ENCODE assay signal across 10 mouse cellular contexts in the genomic region with DNA sequence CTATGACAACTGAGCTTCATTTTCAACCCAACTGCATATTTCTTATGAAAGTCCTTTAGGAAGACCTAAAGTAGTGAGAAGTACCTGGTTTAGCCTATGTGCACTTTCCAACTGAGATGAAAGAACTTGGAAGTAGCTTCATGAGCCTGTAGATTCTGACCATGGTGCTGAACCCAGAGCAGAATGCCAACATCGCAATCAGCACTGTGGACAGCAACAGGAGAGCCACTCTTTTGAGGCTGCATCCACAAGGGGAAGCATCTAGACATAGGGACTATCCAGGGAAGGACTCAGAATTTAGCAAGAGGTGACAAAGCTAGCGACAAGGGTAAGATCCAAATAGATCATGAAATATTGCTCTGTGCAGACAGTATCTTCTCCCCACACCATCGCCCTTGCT. TPM values are rescaled to one million over a fixed set of nuclear protein-coding genes. Genes with fewer than 3 reads are reported as not detected.
A peak's percentile ranks its signal among the peaks of the same experiment; 100 is the strongest.
DNase-seq lines count a peak whose midpoint lies in the region; ATAC-seq and TF ChIP-seq lines count a peak whose summit lies in the region.
"Had no signal": no experiment of that assay in that cellular context is flagged by ENCODE, and none has a peak within 500 bp of the region (broad histone marks: within the 10 kb centered on the region; RNA-seq: fewer than 3 reads in every experiment).

No protein-coding gene starts in this region.

- no peak for TF ChIP-seq EP300 in liver, postnatal 0 days (IDR thresholded peaks at IDR 0.05; ENCODE audit: low read depth)

- 44% methylated on average over 3 of the region's 3 CpGs for WGBS in hindbrain, embryonic 10.5 days
- 37% methylated on average over 3 of the region's 3 CpGs for WGBS in hindbrain, embryonic 11.5 days
- 45% methylated on average over 3 of the region's 3 CpGs for WGBS in liver, postnatal 0 days (ENCODE audit: insufficient replicate concordance)
- WGBS in midbrain, embryonic 15.5 days = 53% methylated on average over 3 of the region's 3 CpGs

- H3K9ac ChIP-seq in hindbrain, embryonic 11.5 days (ENCODE audit: low read depth, low read length) = no peak overlapping the region
- H3K9ac ChIP-seq in liver, postnatal 0 days (replicated peaks) = no peak overlapping the region
- H3K9ac ChIP-seq in midbrain, embryonic 15.5 days = no peak overlapping the region
- H3K9ac ChIP-seq: liver, embryonic 14.5 days had no signal

- H3K27me3 ChIP-seq in hindbrain, embryonic 10.5 days (ENCODE audit: insufficient read depth, poor library complexity, severe bottlenecking) = no peaks in the 10 kb centered on the region
- no peaks in the 10 kb centered on the region for H3K27me3 ChIP-seq in hindbrain, embryonic 11.5 days (ENCODE audit: control insufficient read depth, insufficient read depth, low read length)
- H3K27me3 ChIP-seq in liver, postnatal 0 days (ENCODE audit: insufficient read depth, low read length) = no peaks in the 10 kb centered on the region
- no peaks in the 10 kb centered on the region for H3K27me3 ChIP-seq in midbrain, embryonic 15.5 days (replicated peaks)

- intact Hi-C loops in left cerebral cortex, adult 2 months (cut with DNase I) = no loop called here

- 0 out of 2 replicates have a peak, but pooled peaks have one; percentile 18 for TF ChIP-seq CTCF in liver, postnatal 0 days (IDR thresholded peaks at IDR 0.05; ENCODE audit: low read depth)
- TF ChIP-seq CTCF in left cerebral cortex, adult 2 months (IDR thresholded peaks at IDR 0.05) = no peak

- H3K4me2 ChIP-seq in hindbrain, embryonic 11.5 days (replicated peaks; ENCODE audit: low read depth, low read length) = no peak overlapping the region
- H3K4me2 ChIP-seq in liver, postnatal 0 days (ENCODE audit: low read depth, low read length) = no peak overlapping the region
- H3K4me2 ChIP-seq in midbrain, embryonic 15.5 days = no peak overlapping the region

- no peaks in the 10 kb centered on the region for H3K9me3 ChIP-seq in hindbrain, embryonic 10.5 days
- no peaks in the 10 kb centered on the region for H3K9me3 ChIP-seq in hindbrain, embryonic 11.5 days (ENCODE audit: control insufficient read depth, low read length)
- no peaks in the 10 kb centered on the region for H3K9me3 ChIP-seq in liver, postnatal 0 days (ENCODE audit: low read length)
- H3K9me3 ChIP-seq in midbrain, embryonic 15.5 days = no peaks in the 10 kb centered on the region
- H3K9me3 ChIP-seq: forebrain, embryonic 10.5 days had no signal

- no peak overlapping the region for H3K4me3 ChIP-seq in hindbrain, embryonic 10.5 days
- no peak overlapping the region for H3K4me3 ChIP-seq in hindbrain, embryonic 11.5 days (ENCODE audit: low read depth, low read length)
- H3K4me3 ChIP-seq in liver, postnatal 0 days (ENCODE audit: low read depth, low read length) = no peak overlapping the region
- H3K4me3 ChIP-seq in midbrain, embryonic 15.5 days = no peak overlapping the region
- H3K4me3 ChIP-seq in left cerebral cortex, adult 2 months = no peak overlapping the region
- H3K4me3 ChIP-seq: forebrain, embryonic 10.5 days had no signal

- ATAC-seq in hindbrain, embryonic 11.5 days (ENCODE audit: low FRiP score) = no peak
- no peak for ATAC-seq in liver, postnatal 0 days
- no peak for ATAC-seq in midbrain, embryonic 15.5 days (replicated peaks)

- no peaks in the 10 kb centered on the region for H3K4me1 ChIP-seq in hindbrain, embryonic 10.5 days (replicated peaks)
- no peaks in the 10 kb centered on the region for H3K4me1 ChIP-seq in hindbrain, embryonic 11.5 days (replicated peaks; ENCODE audit: control insufficient read depth, insufficient read depth, low read length)
- H3K4me1 ChIP-seq in liver, postnatal 0 days (ENCODE audit: insufficient read depth) = no peaks in the 10 kb centered on the region
- H3K4me1 ChIP-seq in midbrain, embryonic 15.5 days = no peaks in the 10 kb centered on the region
- H3K4me1 ChIP-seq: forebrain, embryonic 10.5 days had no signal

- no peaks in the 10 kb centered on the region for H3K36me3 ChIP-seq in hindbrain, embryonic 10.5 days
- H3K36me3 ChIP-seq in hindbrain, embryonic 11.5 days (ENCODE audit: control insufficient read depth, insufficient read depth, low read length) = no peaks in the 10 kb centered on the region
- no peaks in the 10 kb centered on the region for H3K36me3 ChIP-seq in liver, postnatal 0 days (replicated peaks; ENCODE audit: insufficient read depth, low read length)
- H3K36me3 ChIP-seq in midbrain, embryonic 15.5 days (replicated peaks) = no peaks in the 10 kb centered on the region
- H3K36me3 ChIP-seq: forebrain, embryonic 10.5 days had no signal

- H3K27ac ChIP-seq in hindbrain, embryonic 10.5 days = no peak overlapping the region
- no peak overlapping the region for H3K27ac ChIP-seq in hindbrain, embryonic 11.5 days (ENCODE audit: low read depth, low read length)
- H3K27ac ChIP-seq in liver, postnatal 0 days (ENCODE audit: low read depth) = no peak overlapping the region
- H3K27ac ChIP-seq in midbrain, embryonic 15.5 days = no peak overlapping the region
- H3K27ac ChIP-seq in left cerebral cortex, adult 2 months = no peak overlapping the region
- H3K27ac ChIP-seq: forebrain, embryonic 10.5 days; liver, embryonic 14.5 days had no signal

- DNase-seq in hindbrain, embryonic 10.5 days (ENCODE audit: low spot score) = peak; percentile 17
- no peak for DNase-seq in hindbrain, embryonic 11.5 days (ENCODE audit: low spot score)
- DNase-seq in ES-CJ7 (ENCODE audit: low read depth, low spot score) = peak; percentile 71
- peak; percentile 62 for DNase-seq in embryo, embryonic 10.5 days (ENCODE audit: low spot score)
- peak; percentile 54 for DNase-seq in liver, postnatal 0 days
- no peak for DNase-seq in left cerebral cortex, adult 2 months (ENCODE audit: extremely low spot score in 1 of 2, low spot score in 2 of 2)
- DNase-seq in left cerebral cortex, adult 9 months (ENCODE audit: low spot score in 2 of 2) = no peak

RNA-seq across cellular contexts. Expression of gene Cdc42ep5, which starts 13.8 kb away (rescaled TPM):
- polyA plus RNA-seq in hindbrain, embryonic 10.5 days (2016; fragmentation: Nextera tagmentation; extraction: Ambion mirVana) = 16.9 and 23.5 TPM in 2 replicates
- 19.9 and 20.7 TPM in 2 replicates for polyA plus RNA-seq in hindbrain, embryonic 11.5 days (2014; fragmentation: Nextera tagmentation; extraction: Ambion mirVana)
- polyA plus RNA-seq in liver, postnatal 0 days (2015; fragmentation: Nextera tagmentation; extraction: Ambion mirVana) = 8.2 and 12.1 TPM in 2 replicates
- 6.2 and 6.4 TPM in 2 replicates for polyA plus RNA-seq in midbrain, embryonic 15.5 days (2015; fragmentation: Nextera tagmentation; extraction: Ambion mirVana)
- total RNA-seq in left cerebral cortex, adult 2 months (2021) = 1 to 10 TPM; 1.4 to 1.6 TPM

RNA-seq across cellular contexts. Expression of gene Leng9, which starts 28.3 kb away (rescaled TPM):
- polyA plus RNA-seq in hindbrain, embryonic 10.5 days (2016; fragmentation: Nextera tagmentation; extraction: Ambion mirVana) = 1.6 and 2.5 TPM in 2 replicates
- 1.9 TPM in 2 replicates for polyA plus RNA-seq in hindbrain, embryonic 11.5 days (2014; fragmentation: Nextera tagmentation; extraction: Ambion mirVana)
- 2.8 TPM in 2 replicates for polyA plus RNA-seq in liver, postnatal 0 days (2015; fragmentation: Nextera tagmentation; extraction: Ambion mirVana)
- polyA plus RNA-seq in midbrain, embryonic 15.5 days (2015; fragmentation: Nextera tagmentation; extraction: Ambion mirVana) = 5.2 and 6.0 TPM in 2 replicates
- 1 to 10 TPM; 6.2 to 6.9 TPM for total RNA-seq in left cerebral cortex, adult 2 months (2021)

RNA-seq across cellular contexts. Expression of gene Leng8, which starts 41.6 kb away (rescaled TPM):
- 68.7 and 91.4 TPM in 2 replicates for polyA plus RNA-seq in hindbrain, embryonic 10.5 days (2016; fragmentation: Nextera tagmentation; extraction: Ambion mirVana)
- polyA plus RNA-seq in hindbrain, embryonic 11.5 days (2014; fragmentation: Nextera tagmentation; extraction: Ambion mirVana) = 45.3 and 54.4 TPM in 2 replicates
- polyA plus RNA-seq in liver, postnatal 0 days (2015; fragmentation: Nextera tagmentation; extraction: Ambion mirVana) = 9.1 and 9.7 TPM in 2 replicates
- 102 and 104 TPM in 2 replicates for polyA plus RNA-seq in midbrain, embryonic 15.5 days (2015; fragmentation: Nextera tagmentation; extraction: Ambion mirVana)
- total RNA-seq in left cerebral cortex, adult 2 months (2021) = 100 to 1,000 TPM; 178 to 184 TPM

RNA-seq across cellular contexts. Expression of gene Lilra5, which starts 59.1 kb away (rescaled TPM):
- not detected in 2 replicates for polyA plus RNA-seq in hindbrain, embryonic 10.5 days (2016; fragmentation: Nextera tagmentation; extraction: Ambion mirVana)
- not detected in 2 replicates for polyA plus RNA-seq in hindbrain, embryonic 11.5 days (2014; fragmentation: Nextera tagmentation; extraction: Ambion mirVana)
- polyA plus RNA-seq in liver, postnatal 0 days (2015; fragmentation: Nextera tagmentation; extraction: Ambion mirVana) = 1.9 and 2.2 TPM in 2 replicates
- 0.13 TPM in 1 of 2 replicates, not detected in the other for polyA plus RNA-seq in midbrain, embryonic 15.5 days (2015; fragmentation: Nextera tagmentation; extraction: Ambion mirVana)
- total RNA-seq in left cerebral cortex, adult 2 months (2021) = not detected
- polyA plus RNA-seq: forebrain, embryonic 10.5 days had no signal

RNA-seq across cellular contexts. Expression of gene Ttyh1, which starts 59.2 kb away (rescaled TPM):
- 31.2 and 67.4 TPM in 2 replicates for polyA plus RNA-seq in hindbrain, embryonic 10.5 days (2016; fragmentation: Nextera tagmentation; extraction: Ambion mirVana)
- 61.0 and 66.6 TPM in 2 replicates for polyA plus RNA-seq in hindbrain, embryonic 11.5 days (2014; fragmentation: Nextera tagmentation; extraction: Ambion mirVana)
- 1.9 and 3.2 TPM in 2 replicates for polyA plus RNA-seq in liver, postnatal 0 days (2015; fragmentation: Nextera tagmentation; extraction: Ambion mirVana)
- 115 and 144 TPM in 2 replicates for polyA plus RNA-seq in midbrain, embryonic 15.5 days (2015; fragmentation: Nextera tagmentation; extraction: Ambion mirVana)
- total RNA-seq in left cerebral cortex, adult 2 months (2021) = 100 to 1,000 TPM; 667 to 745 TPM

Comparison
In these comparisons a context has a peak if more than half of its experiments do, and no peak if none do; other contexts are left out.
1. DNase-seq: peak in hindbrain, embryonic 10.5 days (single experiment), ES-CJ7 (single experiment), embryo, embryonic 10.5 days (single experiment) and liver, postnatal 0 days (single experiment); none in hindbrain, embryonic 11.5 days (single experiment), left cerebral cortex, adult 2 months (0 of 2) and left cerebral cortex, adult 9 months (0 of 2).